Mouse (Mus musculus) liver, postnatal 0 days (tissue): ENCODE measurements around the gene Pik3r6. TPM values are rescaled to one million over a fixed set of nuclear protein-coding genes. Genes with fewer than 3 reads are reported as not detected.
A peak's percentile ranks its signal among the peaks of the same experiment; 100 is the strongest.

Source experiments
- ATAC-seq: fragments of 200-750 bp; cut with Nextera tagmentation; 2 replicates; pipeline ENCODE4 v1.8.0; 2017; ENCODE audit warnings: mild to moderate bottlenecking, moderate library complexity
- DNase-seq: peaks from one replicate; pipeline ENCODE4 v3.0.0-alpha.2; 2016
- H3K27ac ChIP-seq: fragments of 300-500 bp; sonication (generic); 2 replicates; pipeline ENCODE4 v1.5.1; 2014; ENCODE audit warnings: antibody characterized with exemption, moderate library complexity, mild to moderate bottlenecking, low read depth
- H3K27me3 ChIP-seq: fragments of 300-500 bp; sonication (generic); 2 replicates; pipeline ENCODE4 v1.6.1; 2014; ENCODE audit warnings: low read length, control low read depth, mixed read lengths; ENCODE audit not compliant: insufficient read depth
- H3K36me3 ChIP-seq: fragments of 300-500 bp; sonication (generic); replicated peaks from 2 replicates; pipeline ENCODE4 v1.6.1; 2014; ENCODE audit warnings: mild to moderate bottlenecking, control low read depth, low read length, moderate library complexity, mixed read lengths; ENCODE audit not compliant: insufficient read depth
- H3K4me1 ChIP-seq: fragments of 300-500 bp; sonication (generic); 2 replicates; pipeline ENCODE4 v1.6.1; 2014; ENCODE audit warnings: antibody characterized with exemption, mild to moderate bottlenecking, control low read depth; ENCODE audit not compliant: insufficient read depth
- H3K4me2 ChIP-seq: fragments of 300-500 bp; sonication (generic); 2 replicates; pipeline ENCODE4 v1.6.1; 2014; ENCODE audit warnings: low read depth, mild to moderate bottlenecking, low read length, moderate library complexity, mixed read lengths
- H3K4me3 ChIP-seq: fragments of 300-500 bp; sonication (generic); 2 replicates; pipeline ENCODE4 v1.5.1; 2014; ENCODE audit warnings: low read depth, low read length
- H3K9ac ChIP-seq: fragments of 300-500 bp; sonication (generic); replicated peaks from 2 replicates; pipeline ENCODE4 v1.6.1; 2014; ENCODE audit warnings: mild to moderate bottlenecking, moderate library complexity
- H3K9me3 ChIP-seq: fragments of 300-500 bp; sonication (generic); 2 replicates; pipeline ENCODE4 v1.6.1; 2016; ENCODE audit warnings: mild to moderate bottlenecking, control low read depth, low read length, mixed read lengths
- CTCF ChIP-seq: sonication (generic); IDR thresholded peaks from 2 replicates; pipeline ENCODE4 v1.5.1; 2016; ENCODE audit warnings: antibody characterized with exemption, low read depth
- EP300 ChIP-seq: IDR thresholded peaks from 2 replicates; pipeline ENCODE4 v1.6.1; 2016; ENCODE audit warnings: antibody characterized with exemption, low read depth, mild to moderate bottlenecking
- WGBS: fragments of 180-500 bp; shearing (Covaris S2); extraction: QIAGEN DNeasy Blood & Tissue Kit; methylation state at CpG from one replicate; pipeline ENCODE4 v1.1.7; 2014; ENCODE audit not compliant: insufficient replicate concordance; 5-methylcytosine and 5-hydroxymethylcytosine counted together
- polyA plus RNA-seq: library from polyadenylated mRNA; unstranded; fragments of >200 nt; fragmentation: Nextera tagmentation; extraction: Ambion mirVana; gene quantifications from 2 replicates; pipeline ENCODE4 v1.2.1, GENCODE M21; 2015

Pik3r6 gene
- polyA plus RNA-seq, 1 experiment from 2014 or later, result 2.5 TPM

DNA sequence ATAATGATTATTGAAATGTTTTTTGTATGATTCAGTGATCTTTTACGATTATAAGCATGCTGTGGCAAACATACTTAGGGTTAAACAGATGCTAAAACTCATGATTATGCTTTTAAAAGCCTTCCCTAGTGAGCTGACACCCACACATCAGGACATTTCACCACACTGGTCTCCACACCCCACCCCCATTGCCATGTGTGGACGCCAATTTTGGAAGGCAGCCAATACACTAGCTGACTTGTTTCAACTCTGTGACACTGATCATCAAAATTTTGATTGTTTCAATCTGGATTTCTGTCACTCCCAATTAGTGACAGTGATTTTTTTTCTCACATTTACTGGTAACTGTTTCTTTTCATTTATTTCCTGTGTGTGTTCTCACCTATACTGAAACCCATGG lies 44.7 kb downstream of the Pik3r6 start:
- no peak overlapping the region for H3K4me2 ChIP-seq
- DNase-seq, result no peak
- WGBS, result 44% methylated on average over 2 of the region's 2 CpGs
- no peak for TF ChIP-seq CTCF
- no peak for TF ChIP-seq EP300
- 0 out of 2 replicates have a peak, but pooled peaks cover 3% of the 10 kb centered on the region for H3K36me3 ChIP-seq
- H3K27ac ChIP-seq, result no peak overlapping the region
- no peak for ATAC-seq
- no peaks in the 10 kb centered on the region for H3K9me3 ChIP-seq
- H3K4me3 ChIP-seq, result no peak overlapping the region
- no peaks in the 10 kb centered on the region for H3K4me1 ChIP-seq
- no peak overlapping the region for H3K9ac ChIP-seq
- no peaks in the 10 kb centered on the region for H3K27me3 ChIP-seq

- no peaks in the 10 kb centered on the region for H3K9me3 ChIP-seq
- 43% methylated on average over 3 of the region's 3 CpGs for WGBS
- TF ChIP-seq CTCF (peak; percentile 72), EP300 (no peak)
Observed at GRCm38 (mm10) chr11:68549597-68549996, 46.8 kb downstream of the Pik3r6 start.

DNA sequence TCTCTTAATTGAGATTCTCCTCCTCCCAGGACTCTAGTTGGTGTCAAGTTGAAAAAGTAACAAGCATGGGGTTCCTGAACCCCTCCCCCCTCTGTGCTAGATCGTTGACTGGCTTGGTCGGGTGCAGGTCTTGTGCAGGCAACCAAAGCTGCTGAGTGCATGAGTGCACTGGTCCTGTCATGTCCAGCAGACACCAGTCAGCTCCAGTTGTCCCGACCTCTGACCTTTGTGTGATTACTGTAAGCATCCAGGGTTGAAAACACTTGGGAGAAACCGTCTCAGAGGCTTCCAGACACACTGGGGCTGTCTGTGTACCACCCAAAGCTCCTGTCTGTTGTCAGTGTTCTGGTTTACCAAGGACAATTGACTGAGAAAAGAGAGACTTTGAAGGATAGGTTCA lies 47.5 kb downstream of the Pik3r6 start:
- H3K36me3 ChIP-seq, result 0 out of 2 replicates have a peak, but pooled peaks cover 3% of the 10 kb centered on the region

More at GRCm38 (mm10) chr11:68549597-68549996, 46.8 kb downstream of the Pik3r6 start:
- H3K9ac ChIP-seq, result no peak overlapping the region
- H3K36me3 ChIP-seq, result 0 out of 2 replicates have a peak, but pooled peaks cover 3% of the 10 kb centered on the region
- H3K4me2 ChIP-seq, result no peak overlapping the region
- DNase-seq (no peak), ATAC-seq (no peak)
- H3K27me3 ChIP-seq, result no peaks in the 10 kb centered on the region
- no peak overlapping the region for H3K27ac ChIP-seq
- H3K4me3 ChIP-seq, result no peak overlapping the region
- no peaks in the 10 kb centered on the region for H3K4me1 ChIP-seq

DNA sequence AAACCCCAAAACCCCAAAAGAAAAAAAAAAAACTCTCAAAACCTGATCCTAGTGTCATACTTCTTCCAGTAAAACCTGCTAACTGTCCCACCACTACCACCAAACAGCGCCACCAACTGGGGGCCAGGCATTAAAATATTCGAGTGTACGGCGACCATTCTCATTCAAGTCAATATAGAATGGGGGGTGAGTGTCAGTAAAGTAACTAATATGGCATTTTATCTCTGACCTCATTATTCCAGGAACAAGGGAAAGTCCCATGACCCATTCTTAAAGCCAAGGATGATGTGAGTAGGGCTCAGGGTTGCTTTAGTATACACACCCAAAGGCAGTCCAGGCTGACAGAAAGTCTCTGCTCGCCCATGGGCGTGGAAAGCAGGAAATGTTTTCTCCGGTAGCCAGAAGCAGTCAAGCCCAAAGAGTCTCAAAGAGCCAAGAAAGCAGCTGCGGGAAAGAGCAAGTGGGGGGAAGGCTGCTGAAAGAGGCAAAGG lies 51.2 kb downstream of the Pik3r6 start:
- WGBS, result 38% methylated on average over 8 of the region's 8 CpGs

More for the DNA sequence above, 47.5 kb downstream of the Pik3r6 start:
- ATAC-seq (no peak), DNase-seq (no peak)
- TF ChIP-seq CTCF (no peak), EP300 (no peak)
- Histone ChIP-seq H3K27ac (no peak overlapping the region), H3K9me3 (no peaks in the 10 kb centered on the region), H3K4me2 (no peak overlapping the region), H3K4me3 (no peak overlapping the region), H3K9ac (no peak overlapping the region), H3K4me1 (no peaks in the 10 kb centered on the region), H3K27me3 (no peaks in the 10 kb centered on the region)
- WGBS, result 49% methylated on average over 4 of the region's 4 CpGs

DNA sequence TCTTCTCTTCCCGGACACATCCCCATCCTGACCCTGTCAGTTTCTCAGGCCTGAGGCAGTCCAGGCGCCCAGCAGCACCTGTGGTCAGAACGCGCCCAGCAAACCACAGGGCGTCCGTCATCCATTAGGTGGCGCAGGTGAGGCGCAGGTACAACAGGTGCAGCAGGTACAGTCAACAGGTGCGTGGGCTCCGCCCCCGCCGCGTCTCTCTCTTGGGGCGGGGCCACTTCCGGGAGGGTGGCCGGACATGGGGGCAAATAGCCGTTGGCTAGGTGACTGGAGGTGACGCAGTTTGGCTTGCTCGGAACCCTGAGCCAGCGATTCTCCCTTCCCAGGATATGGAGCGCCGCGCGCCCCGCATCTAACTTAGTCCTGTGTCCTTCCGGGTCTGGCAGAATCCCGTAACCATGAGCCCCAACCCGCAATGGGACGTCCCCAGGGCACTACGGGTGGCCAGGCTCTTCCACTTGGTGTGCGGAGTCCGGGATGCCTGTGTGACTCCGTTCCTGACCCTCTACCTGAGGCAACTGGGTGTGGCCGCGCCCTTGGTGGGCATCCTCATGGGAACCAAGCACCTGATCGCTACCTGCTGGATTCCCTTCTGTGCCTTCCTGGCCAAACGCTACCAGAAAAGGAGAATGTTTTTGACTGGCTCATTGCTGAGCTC lies 53.2 kb downstream of the Pik3r6 start, which contains the start of gene Mfsd6l:
Gene Mfsd6l, plus strand, starts transcription at position 269 of the 667 bp plus-strand sequence.
- Histone ChIP-seq H3K4me2 (no peak within 1 kb of the TSS), H3K9me3 (no peaks in the 10 kb centered on the region), H3K27ac (no peak within 1 kb of the TSS), H3K9ac (no peak within 1 kb of the TSS), H3K4me1 (no peaks in the 10 kb centered on the region), H3K4me3 (no peak within 1 kb of the TSS), H3K27me3 (no peaks in the 10 kb centered on the region), H3K36me3 (0 out of 2 replicates have a peak, but pooled peaks cover 3% of the 10 kb centered on the region)
- TF ChIP-seq EP300 (no peak), CTCF (peak; percentile 50)
- ATAC-seq, result no peak
- peak; percentile 48 for DNase-seq
- WGBS, result 25% methylated on average over 37 of the region's 37 CpGs

More for the DNA sequence above, 51.2 kb downstream of the Pik3r6 start:
- H3K9ac ChIP-seq, result no peak overlapping the region
- ATAC-seq, result no peak
- TF ChIP-seq CTCF, result peak; percentile 65
- no peak for TF ChIP-seq EP300
- 0 out of 2 replicates have a peak, but pooled peaks cover 3% of the 10 kb centered on the region for H3K36me3 ChIP-seq
- peak; percentile 65 for DNase-seq
- no peak overlapping the region for H3K4me2 ChIP-seq
- H3K27ac ChIP-seq, result no peak overlapping the region
- no peaks in the 10 kb centered on the region for H3K4me1 ChIP-seq
- no peaks in the 10 kb centered on the region for H3K9me3 ChIP-seq
- no peaks in the 10 kb centered on the region for H3K27me3 ChIP-seq
- H3K4me3 ChIP-seq, result no peak overlapping the region

DNA sequence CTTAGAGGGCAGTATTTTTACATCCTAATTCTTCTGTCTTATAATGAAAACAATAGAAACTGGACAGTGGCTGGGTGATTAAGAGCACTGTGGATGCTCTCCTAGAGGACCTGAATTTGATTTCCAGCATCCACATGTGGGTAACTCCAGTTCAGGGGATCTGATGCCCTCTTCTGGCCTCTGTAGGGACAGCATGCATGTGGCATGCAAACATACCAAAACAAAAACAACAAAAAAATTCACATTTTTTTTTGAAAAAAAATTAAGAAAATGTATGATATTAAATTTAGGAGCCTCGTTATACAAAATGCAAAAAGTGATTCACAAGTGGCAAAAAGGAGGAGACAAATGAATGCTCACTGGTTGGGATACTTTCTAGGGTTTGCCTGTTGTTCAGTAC lies 56.7 kb downstream of the Pik3r6 start:
- peak; percentile 57 for TF ChIP-seq CTCF
- TF ChIP-seq EP300, result no peak
- no peak overlapping the region for H3K9ac ChIP-seq
- DNase-seq, result no peak
- H3K4me1 ChIP-seq, result no peaks in the 10 kb centered on the region
- no peak overlapping the region for H3K4me3 ChIP-seq
- WGBS, result 26% methylated on average over 1 of the region's 1 CpGs
- H3K36me3 ChIP-seq, result no peaks in the 10 kb centered on the region
- no peaks in the 10 kb centered on the region for H3K9me3 ChIP-seq
- no peak for ATAC-seq
- H3K27ac ChIP-seq, result no peak overlapping the region
- H3K27me3 ChIP-seq, result no peaks in the 10 kb centered on the region
- H3K4me2 ChIP-seq, result no peak overlapping the region
